Mouse (Mus musculus): ENCODE data around the gene Atrnl1. TPM values are rescaled to one million over a fixed set of nuclear protein-coding genes. Genes with fewer than 3 reads are reported as not detected.

The Atrnl1 gene
- polyA plus RNA-seq, 1 experiment from 2014 or later: 7.8 TPM

DNA sequence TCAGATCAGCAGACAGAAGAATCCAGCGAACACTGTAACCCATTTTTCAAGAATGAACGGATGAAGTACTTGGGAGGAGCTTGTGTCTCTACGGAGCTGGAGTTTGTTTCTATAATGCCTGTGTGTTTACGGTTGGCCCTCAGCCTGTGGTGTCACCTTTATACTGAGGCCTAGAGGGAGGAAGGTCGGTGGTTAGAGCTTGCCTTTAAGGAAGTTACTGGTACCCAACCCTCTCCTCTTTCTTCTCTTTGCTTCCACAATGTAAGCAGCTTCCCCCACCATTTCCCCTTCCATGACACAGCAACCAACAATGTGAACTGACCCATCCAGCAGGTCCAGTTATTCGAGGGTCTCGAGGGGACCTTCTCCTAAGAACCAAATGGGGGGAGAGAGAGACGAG is 475.9 kb downstream of the Atrnl1 start:
- no peak for DNase-seq (ENCODE audit: low spot score)
- Histone ChIP-seq H3K4me2 (ENCODE audit: low read depth, low read length) (no peak overlapping the region), H3K27ac (replicated peaks; ENCODE audit: low read depth, low read length) (no peak overlapping the region), H3K9ac (replicated peaks; ENCODE audit: low read length) (no peak overlapping the region), H3K4me1 (ENCODE audit: control insufficient read depth, insufficient read depth, low read length) (no peaks in the 10 kb centered on the region), H3K27me3 (ENCODE audit: control insufficient read depth, insufficient read depth, low read length) (no peaks in the 10 kb centered on the region), H3K4me3 (ENCODE audit: low read depth, low read length) (no peak overlapping the region), H3K36me3 (replicated peaks; ENCODE audit: control insufficient read depth, insufficient read depth, low read depth, low read length) (no peaks in the 10 kb centered on the region), H3K9me3 (replicated peaks; ENCODE audit: control insufficient read depth, low read length) (no peaks in the 10 kb centered on the region)
- WGBS: 92% methylated on average over 8 of the region's 8 CpGs
- ATAC-seq (replicated peaks; ENCODE audit: insufficient number of reproducible peaks, low FRiP score, low TSS enrichment, low read depth): no peak

DNA sequence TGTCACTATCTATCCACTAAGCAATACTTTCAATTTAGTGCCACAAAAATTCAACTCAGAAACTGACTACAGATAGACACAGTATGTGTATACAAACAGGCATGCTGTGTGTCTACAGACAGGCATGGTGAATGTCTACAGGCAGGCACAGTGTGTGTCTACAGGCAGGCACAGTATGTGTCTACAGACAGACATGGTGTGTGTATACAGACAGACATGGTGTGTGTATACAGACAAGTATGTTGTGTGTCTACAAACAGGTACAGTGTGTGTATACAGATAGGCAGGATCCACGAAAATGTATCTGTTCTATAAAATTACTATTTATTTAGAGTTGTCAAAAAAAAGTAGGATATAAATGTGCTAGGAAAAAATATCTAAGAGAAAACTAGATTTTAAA is 477.1 kb downstream of the Atrnl1 start:
- Histone ChIP-seq H3K4me1 (ENCODE audit: control insufficient read depth, insufficient read depth, low read length) (no peaks in the 10 kb centered on the region), H3K36me3 (replicated peaks; ENCODE audit: control insufficient read depth, insufficient read depth, low read depth, low read length) (no peaks in the 10 kb centered on the region), H3K27ac (replicated peaks; ENCODE audit: low read depth, low read length) (no peak overlapping the region), H3K9me3 (replicated peaks; ENCODE audit: control insufficient read depth, low read length) (no peaks in the 10 kb centered on the region), H3K4me2 (ENCODE audit: low read depth, low read length) (no peak overlapping the region), H3K9ac (replicated peaks; ENCODE audit: low read length) (no peak overlapping the region), H3K4me3 (ENCODE audit: low read depth, low read length) (no peak overlapping the region), H3K27me3 (ENCODE audit: control insufficient read depth, insufficient read depth, low read length) (no peaks in the 10 kb centered on the region)
- 83% methylated on average over 1 of the region's 1 CpGs for WGBS
- DNase-seq (ENCODE audit: low spot score): no peak
- ATAC-seq (replicated peaks; ENCODE audit: insufficient number of reproducible peaks, low FRiP score, low TSS enrichment, low read depth): no peak

DNA sequence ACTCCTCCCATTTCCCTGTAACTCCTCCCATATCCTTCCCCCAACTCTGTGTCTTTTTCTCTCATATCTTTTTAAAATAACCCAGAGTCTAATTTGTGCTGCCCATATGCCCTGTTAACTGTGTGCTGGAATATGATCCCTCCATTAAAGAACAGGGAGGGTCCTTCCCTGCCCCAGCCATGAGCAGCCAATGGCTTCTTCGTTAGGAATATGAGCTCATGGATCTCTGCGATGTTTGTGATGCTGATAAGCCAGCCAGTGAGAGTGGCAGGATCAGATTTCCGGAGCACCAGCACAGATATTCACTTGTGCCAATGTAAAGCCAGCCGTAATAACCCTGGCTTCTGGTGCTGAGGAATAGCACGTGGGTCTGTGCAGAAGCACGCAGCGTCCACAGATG is 477.6 kb downstream of the Atrnl1 start:
- 41% methylated on average over 7 of the region's 7 CpGs for WGBS
- Histone ChIP-seq H3K4me2 (ENCODE audit: low read depth, low read length) (no peak overlapping the region), H3K9me3 (replicated peaks; ENCODE audit: control insufficient read depth, low read length) (no peaks in the 10 kb centered on the region), H3K36me3 (replicated peaks; ENCODE audit: control insufficient read depth, insufficient read depth, low read depth, low read length) (no peaks in the 10 kb centered on the region), H3K4me3 (ENCODE audit: low read depth, low read length) (no peak overlapping the region), H3K27me3 (ENCODE audit: control insufficient read depth, insufficient read depth, low read length) (no peaks in the 10 kb centered on the region), H3K27ac (replicated peaks; ENCODE audit: low read depth, low read length) (no peak overlapping the region), H3K4me1 (ENCODE audit: control insufficient read depth, insufficient read depth, low read length) (no peaks in the 10 kb centered on the region), H3K9ac (replicated peaks; ENCODE audit: low read length) (no peak overlapping the region)
- ATAC-seq (replicated peaks; ENCODE audit: insufficient number of reproducible peaks, low FRiP score, low TSS enrichment, low read depth): peak; percentile 78
- peak; percentile 40 for DNase-seq (ENCODE audit: low spot score)

DNA sequence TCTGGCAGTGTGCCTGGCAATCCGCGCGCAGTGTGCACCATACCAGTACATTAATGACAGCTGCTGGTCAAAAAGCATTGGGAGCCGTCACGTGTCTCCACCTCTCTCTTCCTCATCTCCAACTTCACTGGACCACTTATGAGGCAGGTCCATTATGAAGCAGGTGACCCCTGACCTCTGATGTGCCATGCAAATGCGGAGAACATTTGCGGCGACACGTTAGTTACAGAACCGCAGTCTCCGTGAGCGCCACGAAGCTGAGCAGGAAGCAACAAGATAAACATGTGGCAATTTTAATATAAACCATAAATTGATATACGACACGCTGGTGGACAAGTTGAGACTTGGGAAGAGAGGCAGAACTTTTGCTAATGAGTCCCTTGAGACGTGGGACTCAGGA is 481.1 kb downstream of the Atrnl1 start:
- Histone ChIP-seq H3K9me3 (replicated peaks; ENCODE audit: control insufficient read depth, low read length) (no peaks in the 10 kb centered on the region), H3K4me1 (ENCODE audit: control insufficient read depth, insufficient read depth, low read length) (peaks cover 6% of the 10 kb centered on the region), H3K27ac (replicated peaks; ENCODE audit: low read depth, low read length) (no peak overlapping the region), H3K4me2 (ENCODE audit: low read depth, low read length) (no peak overlapping the region), H3K27me3 (ENCODE audit: control insufficient read depth, insufficient read depth, low read length) (no peaks in the 10 kb centered on the region), H3K36me3 (replicated peaks; ENCODE audit: control insufficient read depth, insufficient read depth, low read depth, low read length) (no peaks in the 10 kb centered on the region), H3K4me3 (ENCODE audit: low read depth, low read length) (no peak overlapping the region), H3K9ac (replicated peaks; ENCODE audit: low read length) (no peak overlapping the region)
- WGBS: 90% methylated on average over 16 of the region's 16 CpGs
- no peak for DNase-seq (ENCODE audit: low spot score)
- ATAC-seq (replicated peaks; ENCODE audit: insufficient number of reproducible peaks, low FRiP score, low TSS enrichment, low read depth): no peak

DNA sequence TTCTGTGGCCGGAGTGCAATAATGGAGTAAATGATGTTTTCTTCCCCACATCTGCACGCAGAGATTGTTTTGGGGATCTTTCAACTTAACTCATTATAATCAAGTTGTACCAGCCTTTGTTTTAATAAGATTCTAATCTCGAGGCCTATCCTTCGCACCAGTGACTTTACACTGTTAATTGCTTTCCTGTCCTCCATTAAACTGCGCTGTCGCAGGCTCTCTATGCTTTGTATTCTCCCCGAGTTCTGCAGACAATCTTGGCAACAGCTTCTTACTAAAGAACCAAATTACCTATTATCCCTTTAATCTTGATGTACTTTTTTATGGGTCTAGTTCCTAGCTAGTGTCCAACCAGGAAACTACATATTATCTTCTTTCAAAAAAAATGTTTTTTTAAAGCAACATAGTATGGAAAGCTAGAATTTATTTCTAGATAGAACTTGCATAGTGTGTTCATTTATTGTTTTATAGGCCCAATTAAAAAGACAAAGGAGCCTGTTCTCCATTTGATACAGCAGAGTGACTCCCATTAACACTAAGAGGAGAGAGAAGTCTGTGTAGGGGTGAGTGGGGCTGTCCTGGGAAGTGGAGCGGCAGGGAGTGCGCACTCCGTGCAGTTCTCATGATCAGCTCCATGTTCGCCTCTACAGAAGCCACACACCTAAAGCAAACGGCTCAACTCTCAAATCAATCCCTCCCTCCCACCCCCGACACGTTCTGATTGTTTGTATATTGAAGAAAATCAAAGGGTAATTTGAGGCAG is 484.1 kb downstream of the Atrnl1 start:
- Histone ChIP-seq H3K9ac (replicated peaks; ENCODE audit: low read length) (no peak overlapping the region), H3K27me3 (ENCODE audit: control insufficient read depth, insufficient read depth, low read length) (no peaks in the 10 kb centered on the region), H3K4me2 (ENCODE audit: low read depth, low read length) (no peak overlapping the region), H3K4me1 (ENCODE audit: control insufficient read depth, insufficient read depth, low read length) (peaks cover 6% of the 10 kb centered on the region), H3K9me3 (replicated peaks; ENCODE audit: control insufficient read depth, low read length) (no peaks in the 10 kb centered on the region), H3K4me3 (ENCODE audit: low read depth, low read length) (no peak overlapping the region), H3K36me3 (replicated peaks; ENCODE audit: control insufficient read depth, insufficient read depth, low read depth, low read length) (no peaks in the 10 kb centered on the region), H3K27ac (replicated peaks; ENCODE audit: low read depth, low read length) (no peak overlapping the region)
- DNase-seq (ENCODE audit: low spot score) (no peak), ATAC-seq (replicated peaks; ENCODE audit: insufficient number of reproducible peaks, low FRiP score, low TSS enrichment, low read depth) (no peak)
- 43% methylated on average over 14 of the region's 14 CpGs for WGBS

DNA sequence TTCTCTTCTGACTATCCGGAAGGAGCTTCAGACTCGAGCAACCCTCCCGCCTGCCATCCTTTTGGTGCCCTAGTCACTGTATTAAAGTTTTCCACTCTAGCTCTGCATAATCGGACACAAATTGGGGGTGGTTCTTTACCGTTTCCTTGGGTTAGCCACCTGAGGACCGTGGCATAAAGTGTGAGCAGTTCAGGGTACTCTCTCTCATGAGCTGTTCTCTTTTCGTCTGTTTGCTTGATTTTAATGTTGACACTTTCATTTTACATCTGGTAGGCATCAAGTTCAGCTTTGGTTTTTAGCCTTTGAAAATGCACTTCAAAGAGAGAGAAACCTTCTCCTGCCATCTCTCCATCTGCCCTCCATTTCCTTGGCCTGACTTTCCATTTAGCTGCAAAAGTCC is 484.9 kb downstream of the Atrnl1 start:
- H3K27me3 ChIP-seq (ENCODE audit: control insufficient read depth, insufficient read depth, low read length): no peaks in the 10 kb centered on the region
- DNase-seq (ENCODE audit: low spot score) (peak; percentile 26), ATAC-seq (replicated peaks; ENCODE audit: insufficient number of reproducible peaks, low FRiP score, low TSS enrichment, low read depth) (no peak)
- H3K4me1 ChIP-seq (ENCODE audit: control insufficient read depth, insufficient read depth, low read length): peaks cover 6% of the 10 kb centered on the region
- H3K9ac ChIP-seq (replicated peaks; ENCODE audit: low read length): no peak overlapping the region
- no peaks in the 10 kb centered on the region for H3K36me3 ChIP-seq (replicated peaks; ENCODE audit: control insufficient read depth, insufficient read depth, low read depth, low read length)
- H3K9me3 ChIP-seq (replicated peaks; ENCODE audit: control insufficient read depth, low read length): no peaks in the 10 kb centered on the region
- H3K4me3 ChIP-seq (ENCODE audit: low read depth, low read length): no peak overlapping the region
- WGBS: 47% methylated on average over 7 of the region's 7 CpGs
- H3K4me2 ChIP-seq (ENCODE audit: low read depth, low read length): no peak overlapping the region
- no peak overlapping the region for H3K27ac ChIP-seq (replicated peaks; ENCODE audit: low read depth, low read length)

DNA sequence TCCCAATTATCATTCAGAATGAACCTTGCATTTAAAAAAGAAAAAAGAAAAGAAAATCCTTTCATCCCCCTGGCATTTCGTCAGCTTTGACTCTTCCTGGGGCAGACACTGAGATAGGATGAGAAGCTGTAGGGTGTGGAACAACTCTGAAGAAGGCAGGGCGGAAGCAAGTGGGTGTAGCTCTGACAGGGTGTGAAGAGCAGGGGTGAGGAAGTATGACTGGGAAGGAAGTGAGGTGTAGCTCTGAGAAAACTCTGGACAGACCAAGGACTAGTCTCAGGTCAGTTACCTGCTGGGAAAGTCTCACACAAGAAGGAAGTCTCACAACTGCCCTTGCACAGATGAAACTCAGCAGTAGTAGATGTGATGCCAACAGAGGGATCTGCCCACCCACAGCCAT is 486.4 kb downstream of the Atrnl1 start:
- 88% methylated on average over 2 of the region's 2 CpGs for WGBS
- DNase-seq (ENCODE audit: low spot score) (no peak), ATAC-seq (replicated peaks; ENCODE audit: insufficient number of reproducible peaks, low FRiP score, low TSS enrichment, low read depth) (no peak)
- Histone ChIP-seq H3K27ac (replicated peaks; ENCODE audit: low read depth, low read length) (no peak overlapping the region), H3K4me3 (ENCODE audit: low read depth, low read length) (no peak overlapping the region), H3K4me2 (ENCODE audit: low read depth, low read length) (no peak overlapping the region), H3K9ac (replicated peaks; ENCODE audit: low read length) (no peak overlapping the region), H3K27me3 (ENCODE audit: control insufficient read depth, insufficient read depth, low read length) (no peaks in the 10 kb centered on the region), H3K36me3 (replicated peaks; ENCODE audit: control insufficient read depth, insufficient read depth, low read depth, low read length) (no peaks in the 10 kb centered on the region), H3K4me1 (ENCODE audit: control insufficient read depth, insufficient read depth, low read length) (peaks cover 6% of the 10 kb centered on the region), H3K9me3 (replicated peaks; ENCODE audit: control insufficient read depth, low read length) (no peaks in the 10 kb centered on the region)

DNA sequence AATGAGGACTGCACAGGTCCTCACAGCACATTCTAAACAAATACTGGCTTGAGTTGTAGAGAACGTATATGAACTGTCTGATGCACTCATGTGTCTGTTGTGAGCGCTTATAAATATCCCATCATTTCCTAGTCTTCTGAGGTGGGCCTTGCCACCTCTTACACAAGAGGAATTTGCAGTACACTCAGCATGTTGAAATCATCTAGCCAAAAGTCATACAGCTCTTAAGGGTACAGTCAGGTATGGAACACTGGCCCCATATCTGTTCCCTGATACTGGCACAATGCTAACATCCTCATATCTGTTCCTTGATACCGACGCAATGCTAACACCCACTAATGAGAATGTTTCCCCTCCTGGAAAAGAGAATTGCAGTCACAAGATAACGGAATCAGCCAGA is 488.7 kb downstream of the Atrnl1 start:
- H3K4me2 ChIP-seq (ENCODE audit: low read depth, low read length): no peak overlapping the region
- 95% methylated on average over 5 of the region's 5 CpGs for WGBS
- ATAC-seq (replicated peaks; ENCODE audit: insufficient number of reproducible peaks, low FRiP score, low TSS enrichment, low read depth): no peak
- no peak overlapping the region for H3K4me3 ChIP-seq (ENCODE audit: low read depth, low read length)
- no peaks in the 10 kb centered on the region for H3K9me3 ChIP-seq (replicated peaks; ENCODE audit: control insufficient read depth, low read length)
- no peaks in the 10 kb centered on the region for H3K36me3 ChIP-seq (replicated peaks; ENCODE audit: control insufficient read depth, insufficient read depth, low read depth, low read length)
- no peak overlapping the region for H3K9ac ChIP-seq (replicated peaks; ENCODE audit: low read length)
- H3K27ac ChIP-seq (replicated peaks; ENCODE audit: low read depth, low read length): no peak overlapping the region
- DNase-seq (ENCODE audit: low spot score): no peak
- H3K4me1 ChIP-seq (ENCODE audit: control insufficient read depth, insufficient read depth, low read length): peaks cover 5% of the 10 kb centered on the region
- no peaks in the 10 kb centered on the region for H3K27me3 ChIP-seq (ENCODE audit: control insufficient read depth, insufficient read depth, low read length)
